Mouse (Mus musculus): ENCODE measurements around the gene Rnf145. TPM values are rescaled to one million over a fixed set of nuclear protein-coding genes. Genes with fewer than 3 reads are reported as not detected.

The Rnf145 gene
- polyA plus RNA-seq, 1 experiment from 2014 or later, result 22.8 TPM

GRCm38 (mm10) chr11:44549511-44550278, 30.9 kb downstream of the Rnf145 start:
- peak overlapping the region; percentile 37 for H3K4me2 ChIP-seq (replicated peaks; ENCODE audit: low read depth)
- H3K9ac ChIP-seq (ENCODE audit: low read depth, low read length), result no peak overlapping the region
- peaks cover 34% of the 10 kb centered on the region for H3K36me3 ChIP-seq (ENCODE audit: control insufficient read depth, insufficient read depth)
- no peak overlapping the region for H3K4me3 ChIP-seq (ENCODE audit: low read depth, low read length)
- 45% methylated on average over 10 of the region's 10 CpGs for WGBS
- H3K4me1 ChIP-seq (replicated peaks; ENCODE audit: control insufficient read depth, insufficient read depth, low read length), result 0 out of 2 replicates have a peak, but pooled peaks cover 2% of the 10 kb centered on the region
- peak; percentile 80 for ATAC-seq
- no peak for TF ChIP-seq CTCF (IDR thresholded peaks at IDR 0.05; ENCODE audit: low read depth)
- H3K27me3 ChIP-seq (replicated peaks; ENCODE audit: control insufficient read depth, insufficient read depth, low read length), result no peaks in the 10 kb centered on the region
- peak overlapping the region; percentile 24; the same call in 1 of the 2 replicates for H3K27ac ChIP-seq (ENCODE audit: low read depth, low read length)
- H3K9me3 ChIP-seq (ENCODE audit: control insufficient read depth), result no peaks in the 10 kb centered on the region

GRCm38 (mm10) chr11:44550996-44551395, 32.2 kb downstream of the Rnf145 start:
- peaks cover 37% of the 10 kb centered on the region for H3K36me3 ChIP-seq (ENCODE audit: control insufficient read depth, insufficient read depth)
- no peak overlapping the region for H3K9ac ChIP-seq (ENCODE audit: low read depth, low read length)
- no peaks in the 10 kb centered on the region for H3K27me3 ChIP-seq (replicated peaks; ENCODE audit: control insufficient read depth, insufficient read depth, low read length)
- no peaks in the 10 kb centered on the region for H3K4me1 ChIP-seq (replicated peaks; ENCODE audit: control insufficient read depth, insufficient read depth, low read length)
- H3K9me3 ChIP-seq (ENCODE audit: control insufficient read depth), result no peaks in the 10 kb centered on the region
- peak overlapping the region; percentile 41; the same call in 1 of the 2 replicates for H3K27ac ChIP-seq (ENCODE audit: low read depth, low read length)
- no peak overlapping the region for H3K4me2 ChIP-seq (replicated peaks; ENCODE audit: low read depth)
- peak; percentile 57 for TF ChIP-seq CTCF (IDR thresholded peaks at IDR 0.05; ENCODE audit: low read depth)
- no peak overlapping the region for H3K4me3 ChIP-seq (ENCODE audit: low read depth, low read length)
- ATAC-seq, result no peak
- WGBS, result 96% methylated on average over 6 of the region's 6 CpGs

DNA sequence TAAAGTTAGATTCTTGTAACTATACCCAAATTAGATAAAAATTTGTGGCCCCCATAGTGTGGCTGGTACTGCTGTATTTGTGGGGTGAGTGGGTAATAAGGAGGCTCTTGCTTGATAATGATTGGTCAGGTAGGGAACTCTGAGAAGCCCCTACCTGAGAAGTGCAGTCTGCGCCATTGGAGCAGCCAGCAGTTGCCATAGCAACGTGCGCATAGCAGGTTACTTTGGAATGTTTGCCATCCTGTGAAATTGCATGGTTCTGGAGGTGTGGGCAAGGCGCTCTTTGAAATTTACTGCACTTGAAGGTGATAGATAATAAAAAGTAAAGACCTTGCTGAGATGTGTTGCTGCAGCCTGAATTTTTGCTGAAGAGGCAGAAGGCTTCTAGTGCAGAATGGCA, 35.6 kb downstream of the Rnf145 start:
- no peaks in the 10 kb centered on the region for H3K27me3 ChIP-seq (replicated peaks; ENCODE audit: control insufficient read depth, insufficient read depth, low read length)
- H3K4me3 ChIP-seq (ENCODE audit: low read depth, low read length), result no peak overlapping the region
- H3K36me3 ChIP-seq (ENCODE audit: control insufficient read depth, insufficient read depth), result peaks cover 43% of the 10 kb centered on the region
- no peaks in the 10 kb centered on the region for H3K4me1 ChIP-seq (replicated peaks; ENCODE audit: control insufficient read depth, insufficient read depth, low read length)
- no peak overlapping the region for H3K9ac ChIP-seq (ENCODE audit: low read depth, low read length)
- no peak overlapping the region for H3K27ac ChIP-seq (ENCODE audit: low read depth, low read length)
- H3K4me2 ChIP-seq (replicated peaks; ENCODE audit: low read depth), result no peak overlapping the region
- no peak for TF ChIP-seq CTCF (IDR thresholded peaks at IDR 0.05; ENCODE audit: low read depth)
- no peak for ATAC-seq
- WGBS, result 65% methylated on average over 4 of the region's 4 CpGs
- H3K9me3 ChIP-seq (ENCODE audit: control insufficient read depth), result no peaks in the 10 kb centered on the region

- H3K4me2 ChIP-seq (replicated peaks; ENCODE audit: low read depth), result no peak overlapping the region
- no peak overlapping the region for H3K9ac ChIP-seq (ENCODE audit: low read depth, low read length)
- peaks cover 49% of the 10 kb centered on the region for H3K36me3 ChIP-seq (ENCODE audit: control insufficient read depth, insufficient read depth)
- no peak overlapping the region for H3K27ac ChIP-seq (ENCODE audit: low read depth, low read length)
- H3K9me3 ChIP-seq (ENCODE audit: control insufficient read depth), result no peaks in the 10 kb centered on the region
- no peak for ATAC-seq
- no peaks in the 10 kb centered on the region for H3K4me1 ChIP-seq (replicated peaks; ENCODE audit: control insufficient read depth, insufficient read depth, low read length)
- 88% methylated on average over 3 of the region's 3 CpGs for WGBS
- no peak for TF ChIP-seq CTCF (IDR thresholded peaks at IDR 0.05; ENCODE audit: low read depth)
- no peak overlapping the region for H3K4me3 ChIP-seq (ENCODE audit: low read depth, low read length)
- H3K27me3 ChIP-seq (replicated peaks; ENCODE audit: control insufficient read depth, insufficient read depth, low read length), result no peaks in the 10 kb centered on the region
These were observed 39.8 kb downstream of the Rnf145 start for GRCm38 (mm10) chr11:44558521-44558920.

DNA sequence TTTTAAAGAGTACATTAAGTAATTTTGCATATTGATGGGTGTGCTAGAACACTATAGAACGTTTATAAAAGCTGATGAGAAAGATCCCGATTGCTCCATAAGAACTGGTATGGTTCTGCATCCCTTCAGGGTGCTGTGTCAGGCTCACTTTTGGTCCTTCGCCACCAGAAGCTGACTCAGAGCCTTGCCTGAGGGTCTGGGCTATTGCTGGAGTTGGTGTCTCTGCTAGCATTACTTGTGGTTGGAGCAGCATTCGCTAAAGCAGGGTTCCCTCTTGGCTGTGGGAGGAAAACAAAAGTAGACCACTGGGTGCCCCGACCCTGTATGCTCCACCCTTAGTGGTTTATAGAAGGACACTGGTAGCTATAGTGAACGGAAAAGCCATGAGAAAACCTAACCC, 40.7 kb downstream of the Rnf145 start:
- no peak overlapping the region for H3K27ac ChIP-seq (ENCODE audit: low read depth, low read length)
- no peaks in the 10 kb centered on the region for H3K4me1 ChIP-seq (replicated peaks; ENCODE audit: control insufficient read depth, insufficient read depth, low read length)
- TF ChIP-seq CTCF (IDR thresholded peaks at IDR 0.05; ENCODE audit: low read depth), result no peak
- 91% methylated on average over 6 of the region's 6 CpGs for WGBS
- H3K9ac ChIP-seq (ENCODE audit: low read depth, low read length), result no peak overlapping the region
- no peak overlapping the region for H3K4me2 ChIP-seq (replicated peaks; ENCODE audit: low read depth)
- no peaks in the 10 kb centered on the region for H3K9me3 ChIP-seq (ENCODE audit: control insufficient read depth)
- peaks cover 55% of the 10 kb centered on the region for H3K36me3 ChIP-seq (ENCODE audit: control insufficient read depth, insufficient read depth)
- H3K27me3 ChIP-seq (replicated peaks; ENCODE audit: control insufficient read depth, insufficient read depth, low read length), result no peaks in the 10 kb centered on the region
- no peak for ATAC-seq
- H3K4me3 ChIP-seq (ENCODE audit: low read depth, low read length), result no peak overlapping the region

GRCm38 (mm10) chr11:44560396-44560795, 41.6 kb downstream of the Rnf145 start:
- Histone ChIP-seq H3K4me1 (replicated peaks; ENCODE audit: control insufficient read depth, insufficient read depth, low read length) (no peaks in the 10 kb centered on the region), H3K9ac (ENCODE audit: low read depth, low read length) (no peak overlapping the region), H3K36me3 (ENCODE audit: control insufficient read depth, insufficient read depth) (peaks cover 60% of the 10 kb centered on the region), H3K4me2 (replicated peaks; ENCODE audit: low read depth) (no peak overlapping the region), H3K27ac (ENCODE audit: low read depth, low read length) (no peak overlapping the region), H3K9me3 (ENCODE audit: control insufficient read depth) (no peaks in the 10 kb centered on the region), H3K27me3 (replicated peaks; ENCODE audit: control insufficient read depth, insufficient read depth, low read length) (no peaks in the 10 kb centered on the region), H3K4me3 (ENCODE audit: low read depth, low read length) (no peak overlapping the region)
- no peak for TF ChIP-seq CTCF (IDR thresholded peaks at IDR 0.05; ENCODE audit: low read depth)
- WGBS, result 89% methylated on average over 8 of the region's 8 CpGs
- ATAC-seq, result no peak
